Mouse (Mus musculus) lung, adult 2 months (tissue): ENCODE measurements around the gene Lxn.

ENCODE experiments used
- CTCF ChIP-seq: fragments of 200-500 bp; IDR thresholded peaks from 2 replicates; pipeline ENCODE4 v1.5.1; 2011; ENCODE audit warnings: mild to moderate bottlenecking, low read length, control low read depth; ENCODE audit not compliant: insufficient read depth
- POLR2A ChIP-seq: fragments of 200-500 bp; IDR thresholded peaks from 2 replicates; pipeline ENCODE4 v1.6.1; 2011; ENCODE audit warnings: low read depth, mild to moderate bottlenecking, control low read depth, low read length, borderline replicate concordance; ENCODE audit errors: extremely low read depth

GRCm38 (mm10) chr3:67503878-67504277 is 40.2 kb upstream of the Lxn start:
- no peak for TF ChIP-seq POLR2A
- TF ChIP-seq CTCF, result no peak
